ENCODE assay signal across 12 mouse cellular contexts in the genomic region with DNA sequence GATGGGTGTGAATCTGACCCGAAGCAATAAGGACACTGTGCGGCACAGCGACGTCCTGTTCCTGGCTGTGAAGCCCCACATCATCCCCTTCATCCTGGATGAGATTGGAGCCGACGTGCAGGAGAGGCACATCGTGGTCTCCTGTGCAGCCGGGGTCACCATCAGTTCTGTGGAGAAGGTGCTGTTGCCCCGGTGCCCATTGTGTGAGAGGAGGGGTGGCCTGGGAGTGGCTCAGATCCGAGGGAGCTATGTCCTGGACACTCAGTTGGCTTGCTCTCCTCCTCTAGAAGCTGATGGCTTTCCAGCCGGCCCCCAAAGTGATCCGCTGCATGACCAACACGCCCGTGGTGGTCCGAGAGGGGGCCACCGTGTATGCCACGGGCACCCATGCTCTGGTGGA. TPM values are rescaled to one million over a fixed set of nuclear protein-coding genes. Genes with fewer than 3 reads are reported as not detected.
DNase-seq lines count a peak whose midpoint lies in the region; ATAC-seq and TF ChIP-seq lines count a peak whose summit lies in the region.
"Had no signal": no experiment of that assay in that cellular context is flagged by ENCODE, and none has a peak within 500 bp of the region (broad histone marks: within the 10 kb centered on the region; RNA-seq: fewer than 3 reads in every experiment).

No protein-coding gene starts in this region.

- TF ChIP-seq RAD21 in CH12.LX (IDR thresholded peaks at IDR 0.05; ENCODE audit: low read depth, low read length), result no peak

- DNase-seq in forebrain, embryonic 10.5 days (ENCODE audit: extremely low spot score, low spot score), result no peak
- DNase-seq in CH12.LX (ENCODE audit: extremely low read depth), result no peak
- no peak for DNase-seq in forebrain, embryonic 14.5 days (ENCODE audit: low spot score)
- DNase-seq in liver, embryonic 13.5 days, result no peak
- DNase-seq in T-cell, adult 2 months (ENCODE audit: low spot score), result no peak
- DNase-seq in layer of hippocampus, postnatal 36 days, result no peak
- DNase-seq: cerebellum, adult 9-10 months; kidney, adult 9 months had no signal

- 0 out of 2 replicates have a peak, but pooled peaks cover 3% of the 10 kb centered on the region for H3K27me3 ChIP-seq in forebrain, embryonic 10.5 days (ENCODE audit: poor library complexity, severe bottlenecking)
- no peaks in the 10 kb centered on the region for H3K27me3 ChIP-seq in forebrain, embryonic 16.5 days (replicated peaks; ENCODE audit: control insufficient read depth, insufficient read depth, low read length)
- no peaks in the 10 kb centered on the region for H3K27me3 ChIP-seq in CH12.LX (replicated peaks)
- no peaks in the 10 kb centered on the region for H3K27me3 ChIP-seq in forebrain, embryonic 14.5 days (replicated peaks; ENCODE audit: control insufficient read depth, insufficient read depth, low read length)
- H3K27me3 ChIP-seq in liver, embryonic 13.5 days, result no peaks in the 10 kb centered on the region

- no peak overlapping the region for H3K4me2 ChIP-seq in forebrain, embryonic 16.5 days (ENCODE audit: low read length)
- H3K4me2 ChIP-seq in CH12.LX (ENCODE audit: insufficient read depth, low read depth, poor library complexity, severe bottlenecking), result no peak overlapping the region
- H3K4me2 ChIP-seq in forebrain, embryonic 14.5 days (ENCODE audit: low read length), result peak overlapping the region; percentile 88; the same call in 1 of the 2 replicates
- H3K4me2 ChIP-seq in liver, embryonic 13.5 days, result peak overlapping the region; percentile 79

- H3K79me2 ChIP-seq in CH12.LX (replicated peaks; ENCODE audit: control insufficient read depth, extremely low read depth, insufficient read depth, poor library complexity, severe bottlenecking), result peaks cover 16% of the 10 kb centered on the region

- H3K9ac ChIP-seq in forebrain, embryonic 16.5 days (replicated peaks; ENCODE audit: low read depth, low read length), result no peak overlapping the region
- no peak overlapping the region; the same call in 1 of the 2 replicates for H3K9ac ChIP-seq in CH12.LX (ENCODE audit: insufficient read depth, low read depth)
- H3K9ac ChIP-seq in forebrain, embryonic 14.5 days (ENCODE audit: low read length), result 0 out of 2 replicates have a peak overlapping the region, but pooled peaks have one; percentile 21
- H3K9ac ChIP-seq in liver, embryonic 13.5 days, result peak overlapping the region; percentile 97

- H3K27ac ChIP-seq in forebrain, embryonic 10.5 days, result 0 out of 2 replicates have a peak overlapping the region, but pooled peaks have one; percentile 5
- no peak overlapping the region for H3K27ac ChIP-seq in forebrain, embryonic 16.5 days (ENCODE audit: low read length)
- no peak overlapping the region for H3K27ac ChIP-seq in CH12.LX (ENCODE audit: insufficient read depth, low read depth)
- no peak overlapping the region for H3K27ac ChIP-seq in forebrain, embryonic 14.5 days (ENCODE audit: low read depth, low read length)
- H3K27ac ChIP-seq in liver, embryonic 13.5 days, result peak overlapping the region; percentile 99

- ATAC-seq in forebrain, embryonic 16.5 days, result no peak
- ATAC-seq in forebrain, embryonic 14.5 days, result no peak
- no peak for ATAC-seq in liver, embryonic 13.5 days (ENCODE audit: low read depth)
- no peak for ATAC-seq in granulocyte monocyte progenitor cell, adult 5-6 weeks (replicated peaks; ENCODE audit: poor library complexity, severe bottlenecking)
- ATAC-seq: activated CD4-positive, CD25-positive, alpha-beta regulatory T cell, adult 4 months; lung, postnatal 0 days had no signal

- peaks cover 29% of the 10 kb centered on the region for H3K4me1 ChIP-seq in forebrain, embryonic 10.5 days
- H3K4me1 ChIP-seq in forebrain, embryonic 16.5 days (replicated peaks; ENCODE audit: control insufficient read depth, insufficient read depth, low read length), result peaks cover 18% of the 10 kb centered on the region
- peaks cover 10 to 49% of the 10 kb centered on the region in 2 experiments for H3K4me1 ChIP-seq in CH12.LX (ENCODE audit: control insufficient read depth in 1 of 2, insufficient read depth in 2 of 2)
- H3K4me1 ChIP-seq in forebrain, embryonic 14.5 days (ENCODE audit: control insufficient read depth, insufficient read depth, low read length), result peaks cover 9% of the 10 kb centered on the region
- H3K4me1 ChIP-seq in liver, embryonic 13.5 days (replicated peaks), result peaks cover 73% of the 10 kb centered on the region

- H3K4me3 ChIP-seq in forebrain, embryonic 10.5 days, result peak overlapping the region; percentile 96
- H3K4me3 ChIP-seq in forebrain, embryonic 16.5 days (replicated peaks; ENCODE audit: low read length), result no peak overlapping the region
- H3K4me3 ChIP-seq in CH12.LX (replicated peaks in 1 of 3; ENCODE audit: low read depth in 2 of 3, low read length in 2 of 3, poor library complexity in 1 of 3), result peak overlapping the region in 2 of 3 experiments; percentile 47 to 91
- H3K4me3 ChIP-seq in forebrain, embryonic 14.5 days (ENCODE audit: low read depth, low read length), result no peak overlapping the region
- H3K4me3 ChIP-seq in liver, embryonic 13.5 days (replicated peaks), result peak overlapping the region; percentile 94

- TF ChIP-seq POLR2A in CH12.LX (IDR thresholded peaks at IDR 0.05; ENCODE audit: low read depth, low read length), result no peak; the same call in 1 of the 2 replicates

- 92% methylated on average over 17 of the region's 17 CpGs for WGBS in forebrain, embryonic 10.5 days
- 94% methylated on average over 17 of the region's 17 CpGs for WGBS in forebrain, embryonic 16.5 days
- 96% methylated on average over 17 of the region's 17 CpGs for WGBS in forebrain, embryonic 14.5 days
- WGBS in liver, embryonic 13.5 days (ENCODE audit: insufficient replicate concordance), result 91% methylated on average over 17 of the region's 17 CpGs

- no peak for TF ChIP-seq CTCF in CH12.LX (conservative IDR thresholded peaks at IDR 0.05 in 1 of 2, IDR thresholded peaks at IDR 0.05 in 1 of 2; ENCODE audit: low read depth in 2 of 2, low read length in 2 of 2)

- in situ Hi-C loops in CH12.LX (cut with MboI; ENCODE audit: low pct_ligation_motif_present, low pct_unique_long_range_greater_than_20kb, low sequenced_read_pairs), result no loop called here

- peaks cover 44% of the 10 kb centered on the region for H3K36me3 ChIP-seq in forebrain, embryonic 10.5 days (replicated peaks)
- peaks cover 11% of the 10 kb centered on the region; the same call in 1 of the 2 replicates for H3K36me3 ChIP-seq in forebrain, embryonic 16.5 days (ENCODE audit: control insufficient read depth, insufficient read depth)
- peaks cover 33 to 46% of the 10 kb centered on the region in 2 experiments for H3K36me3 ChIP-seq in CH12.LX (replicated peaks in 1 of 2; ENCODE audit: control insufficient read depth in 1 of 2, insufficient read depth in 1 of 2, low read length in 1 of 2)
- H3K36me3 ChIP-seq in forebrain, embryonic 14.5 days (ENCODE audit: control insufficient read depth, insufficient read depth, low read length), result peaks cover 30% of the 10 kb centered on the region
- H3K36me3 ChIP-seq in liver, embryonic 13.5 days, result peaks cover 41% of the 10 kb centered on the region

- no peak for TF ChIP-seq EP300 in CH12.LX (IDR thresholded peaks at IDR 0.05; ENCODE audit: low read length)

- dilution Hi-C loops in CH12.LX (cut with MboI; ENCODE audit: extremely low pct_ligation_motif_present, extremely low pct_unique_long_range_greater_than_20kb, low sequenced_read_pairs), result no loop called here

- H3K9me3 ChIP-seq in forebrain, embryonic 10.5 days, result no peaks in the 10 kb centered on the region
- H3K9me3 ChIP-seq in forebrain, embryonic 16.5 days (ENCODE audit: control insufficient read depth, low read length), result no peaks in the 10 kb centered on the region
- H3K9me3 ChIP-seq in CH12.LX (replicated peaks; ENCODE audit: low read length), result no peaks in the 10 kb centered on the region
- H3K9me3 ChIP-seq in forebrain, embryonic 14.5 days (replicated peaks; ENCODE audit: control insufficient read depth, low read length), result no peaks in the 10 kb centered on the region
- no peaks in the 10 kb centered on the region for H3K9me3 ChIP-seq in liver, embryonic 13.5 days (replicated peaks)

RNA-seq across cellular contexts. Expression of gene Pycr2, which starts 1.8 kb away (rescaled TPM):
- 149 and 153 TPM in 2 replicates for polyA plus RNA-seq in forebrain, embryonic 10.5 days (2016; fragmentation: Nextera tagmentation; extraction: Ambion mirVana)
- polyA plus RNA-seq in forebrain, embryonic 16.5 days (2015; fragmentation: Nextera tagmentation; extraction: Ambion mirVana), result 78.8 and 84.8 TPM in 2 replicates
- total RNA-seq in CH12.LX (2012; rRNA removed) (131 and 158 TPM in 2 replicates), CH12.LX (2014; rRNA removed) (119 and 133 TPM in 2 replicates)
- polyA plus RNA-seq in CH12.LX (2012; ENCODE audit: insufficient read length, low read depth), result 73.0 and 82.3 TPM in 2 replicates
- 83.2 and 94.0 TPM in 2 replicates for polyA plus RNA-seq in forebrain, embryonic 14.5 days (2014; fragmentation: Nextera tagmentation; extraction: Ambion mirVana)
- 122 and 128 TPM in 2 replicates for polyA plus RNA-seq in liver, embryonic 13.5 days (2015; fragmentation: Nextera tagmentation; extraction: Ambion mirVana)
- 48.7 and 53.2 TPM in 2 replicates for total RNA-seq in granulocyte monocyte progenitor cell, adult 5-6 weeks (2014; fragmentation: Nextera tagmentation)
- total RNA-seq in granulocyte monocyte progenitor cell, adult 5-6 weeks (2017), result 27.8 and 28.4 TPM in 2 replicates
- 10 to 100 TPM; 40.4 to 43.2 TPM for total RNA-seq in layer of hippocampus, postnatal 36 days (2021)

RNA-seq across cellular contexts. Expression of gene Lefty2, which starts 13.0 kb away (rescaled TPM):
- polyA plus RNA-seq in forebrain, embryonic 10.5 days (2016; fragmentation: Nextera tagmentation; extraction: Ambion mirVana), result not detected in 2 replicates
- 4.1 and 6.6 TPM in 2 replicates for polyA plus RNA-seq in forebrain, embryonic 16.5 days (2015; fragmentation: Nextera tagmentation; extraction: Ambion mirVana)
- total RNA-seq in CH12.LX (2012; rRNA removed) (not detected in 2 replicates), CH12.LX (2014; rRNA removed) (not detected in 2 replicates)
- polyA plus RNA-seq in CH12.LX (2012; ENCODE audit: insufficient read length, low read depth), result not detected in 2 replicates
- polyA plus RNA-seq in forebrain, embryonic 14.5 days (2014; fragmentation: Nextera tagmentation; extraction: Ambion mirVana), result 2.4 and 2.5 TPM in 2 replicates
- polyA plus RNA-seq in liver, embryonic 13.5 days (2015; fragmentation: Nextera tagmentation; extraction: Ambion mirVana), result not detected in 2 replicates
- total RNA-seq in granulocyte monocyte progenitor cell, adult 5-6 weeks (2014; fragmentation: Nextera tagmentation), result not detected in 2 replicates
- not detected in 2 replicates for total RNA-seq in granulocyte monocyte progenitor cell, adult 5-6 weeks (2017)
- total RNA-seq in layer of hippocampus, postnatal 36 days (2021), result 1 to 10 TPM; 1.3 to 1.4 TPM
- polyA plus RNA-seq: activated CD4-positive, CD25-positive, alpha-beta regulatory T cell, adult 4 months had no signal

RNA-seq across cellular contexts. Expression of gene Lefty1, which starts 28.9 kb away (rescaled TPM):
- 0.34 and 0.69 TPM in 2 replicates for polyA plus RNA-seq in forebrain, embryonic 10.5 days (2016; fragmentation: Nextera tagmentation; extraction: Ambion mirVana)
- polyA plus RNA-seq in forebrain, embryonic 16.5 days (2015; fragmentation: Nextera tagmentation; extraction: Ambion mirVana), result 0.30 and 0.39 TPM in 2 replicates
- 0.17 TPM in 1 of 2 replicates, not detected in the other for total RNA-seq in CH12.LX (2012; rRNA removed)
- 0.14 TPM in 1 of 2 replicates, not detected in the other for total RNA-seq in CH12.LX (2014; rRNA removed)
- polyA plus RNA-seq in CH12.LX (2012; ENCODE audit: insufficient read length, low read depth), result 0.15 TPM in 1 of 2 replicates, not detected in the other
- polyA plus RNA-seq in forebrain, embryonic 14.5 days (2014; fragmentation: Nextera tagmentation; extraction: Ambion mirVana), result 0.15 and 0.56 TPM in 2 replicates
- polyA plus RNA-seq in liver, embryonic 13.5 days (2015; fragmentation: Nextera tagmentation; extraction: Ambion mirVana), result 6.0 and 6.5 TPM in 2 replicates
- 1.5 TPM in 1 of 2 replicates, not detected in the other for total RNA-seq in granulocyte monocyte progenitor cell, adult 5-6 weeks (2014; fragmentation: Nextera tagmentation)
- 0.47 TPM in 1 of 2 replicates, not detected in the other for total RNA-seq in granulocyte monocyte progenitor cell, adult 5-6 weeks (2017)
- 10 to 100 TPM; 11.8 to 13.9 TPM for total RNA-seq in layer of hippocampus, postnatal 36 days (2021)
- polyA plus RNA-seq: activated CD4-positive, CD25-positive, alpha-beta regulatory T cell, adult 4 months had no signal

RNA-seq across cellular contexts. Expression of gene Tmem63a, which starts 36.3 kb away (rescaled TPM):
- polyA plus RNA-seq in forebrain, embryonic 10.5 days (2016; fragmentation: Nextera tagmentation; extraction: Ambion mirVana), result 2.1 and 2.2 TPM in 2 replicates
- polyA plus RNA-seq in forebrain, embryonic 16.5 days (2015; fragmentation: Nextera tagmentation; extraction: Ambion mirVana), result 1.3 and 2.0 TPM in 2 replicates
- total RNA-seq in CH12.LX (2012; rRNA removed) (2.2 and 2.6 TPM in 2 replicates), CH12.LX (2014; rRNA removed) (0.89 and 1.1 TPM in 2 replicates)
- 3.0 TPM in 2 replicates for polyA plus RNA-seq in CH12.LX (2012; ENCODE audit: insufficient read length, low read depth)
- polyA plus RNA-seq in forebrain, embryonic 14.5 days (2014; fragmentation: Nextera tagmentation; extraction: Ambion mirVana), result 1.1 and 1.3 TPM in 2 replicates
- polyA plus RNA-seq in liver, embryonic 13.5 days (2015; fragmentation: Nextera tagmentation; extraction: Ambion mirVana), result 5.2 and 7.5 TPM in 2 replicates
- total RNA-seq in granulocyte monocyte progenitor cell, adult 5-6 weeks (2014; fragmentation: Nextera tagmentation), result 29.5 and 36.9 TPM in 2 replicates
- 14.8 and 16.1 TPM in 2 replicates for total RNA-seq in granulocyte monocyte progenitor cell, adult 5-6 weeks (2017)
- 10 to 100 TPM; 18.1 to 19.6 TPM for total RNA-seq in layer of hippocampus, postnatal 36 days (2021)

RNA-seq across cellular contexts. Expression of gene Sde2, which starts 54.9 kb away (rescaled TPM):
- polyA plus RNA-seq in forebrain, embryonic 10.5 days (2016; fragmentation: Nextera tagmentation; extraction: Ambion mirVana), result 43.3 and 45.9 TPM in 2 replicates
- 36.6 and 41.9 TPM in 2 replicates for polyA plus RNA-seq in forebrain, embryonic 16.5 days (2015; fragmentation: Nextera tagmentation; extraction: Ambion mirVana)
- 24.7 and 26.3 TPM in 2 replicates for total RNA-seq in CH12.LX (2012; rRNA removed)
- 25.1 and 28.0 TPM in 2 replicates for total RNA-seq in CH12.LX (2014; rRNA removed)
- polyA plus RNA-seq in CH12.LX (2012; ENCODE audit: insufficient read length, low read depth), result 33.2 and 34.6 TPM in 2 replicates
- 22.7 and 25.5 TPM in 2 replicates for polyA plus RNA-seq in forebrain, embryonic 14.5 days (2014; fragmentation: Nextera tagmentation; extraction: Ambion mirVana)
- polyA plus RNA-seq in liver, embryonic 13.5 days (2015; fragmentation: Nextera tagmentation; extraction: Ambion mirVana), result 25.1 and 29.7 TPM in 2 replicates
- total RNA-seq in granulocyte monocyte progenitor cell, adult 5-6 weeks (2014; fragmentation: Nextera tagmentation), result 18.0 and 23.5 TPM in 2 replicates
- 29.5 and 29.8 TPM in 2 replicates for total RNA-seq in granulocyte monocyte progenitor cell, adult 5-6 weeks (2017)
- total RNA-seq in layer of hippocampus, postnatal 36 days (2021), result 10 to 100 TPM; 23.6 to 24.0 TPM

Comparison
In these comparisons a context has a peak if more than half of its experiments do, and no peak if none do; other contexts are left out.
1. H3K27ac ChIP-seq: peak in forebrain, embryonic 10.5 days (single experiment) and liver, embryonic 13.5 days (single experiment); none in forebrain, embryonic 16.5 days (single experiment), CH12.LX (single experiment) and forebrain, embryonic 14.5 days (single experiment).
2. H3K4me3 ChIP-seq: peak in forebrain, embryonic 10.5 days (single experiment), CH12.LX (2 of 3) and liver, embryonic 13.5 days (single experiment); none in forebrain, embryonic 16.5 days (single experiment) and forebrain, embryonic 14.5 days (single experiment).
3. H3K4me2 ChIP-seq: peak in forebrain, embryonic 14.5 days (single experiment) and liver, embryonic 13.5 days (single experiment); none in forebrain, embryonic 16.5 days (single experiment) and CH12.LX (single experiment).
4. H3K9ac ChIP-seq: peak in forebrain, embryonic 14.5 days (single experiment) and liver, embryonic 13.5 days (single experiment); none in forebrain, embryonic 16.5 days (single experiment) and CH12.LX (single experiment).